ENCODE assay signal across 9 mouse cellular contexts in genomic region chr11:67855035-67855434, GRCm38 (mm10). TPM values are rescaled to one million over a fixed set of nuclear protein-coding genes. Genes with fewer than 3 reads are reported as not detected.
A peak's percentile ranks its signal among the peaks of the same experiment; 100 is the strongest.
DNase-seq lines count a peak whose midpoint lies in the region; ATAC-seq and TF ChIP-seq lines count a peak whose summit lies in the region.
"Had no signal": no experiment of that assay in that cellular context is flagged by ENCODE, and none has a peak within 500 bp of the region (broad histone marks: within the 10 kb centered on the region; RNA-seq: fewer than 3 reads in every experiment).

No protein-coding gene starts in this region.

- H3K9ac ChIP-seq in intestine, postnatal 0 days (ENCODE audit: low read depth, low read length), result no peak overlapping the region
- H3K9ac ChIP-seq in intestine, embryonic 16.5 days (ENCODE audit: low read depth, low read length), result no peak overlapping the region
- no peak overlapping the region for H3K9ac ChIP-seq in ES-Bruce4 (ENCODE audit: low read depth, poor library complexity, severe bottlenecking)
- H3K9ac ChIP-seq: limb, embryonic 15.5 days had no signal

- TF ChIP-seq EP300 in ES-Bruce4 (IDR thresholded peaks at IDR 0.05; ENCODE audit: insufficient read depth, low read depth, low read length), result no peak

- H3K27me3 ChIP-seq in intestine, postnatal 0 days (replicated peaks; ENCODE audit: control insufficient read depth, insufficient read depth, low read length), result no peaks in the 10 kb centered on the region
- H3K27me3 ChIP-seq in intestine, embryonic 16.5 days (replicated peaks; ENCODE audit: control insufficient read depth, insufficient read depth, low read length), result no peaks in the 10 kb centered on the region
- no peaks in the 10 kb centered on the region for H3K27me3 ChIP-seq in ES-Bruce4 (ENCODE audit: control insufficient read depth, insufficient read depth, low read length, poor library complexity, severe bottlenecking)
- H3K27me3 ChIP-seq: limb, embryonic 15.5 days had no signal

- peak; percentile 60 for DNase-seq in 3T3-L1 (ENCODE audit: low read depth, low spot score)
- peak; percentile 64 for DNase-seq in lung, postnatal 14 days
- DNase-seq in layer of hippocampus, postnatal 14 days (ENCODE audit: low spot score in 2 of 2), result no peak

- no peak overlapping the region for H3K4me2 ChIP-seq in intestine, postnatal 0 days (replicated peaks; ENCODE audit: low read depth)
- no peak overlapping the region for H3K4me2 ChIP-seq in intestine, embryonic 16.5 days (ENCODE audit: low read depth, low read length)
- H3K4me2 ChIP-seq: limb, embryonic 15.5 days had no signal

- no peak overlapping the region for H3K27ac ChIP-seq in intestine, postnatal 0 days (ENCODE audit: low read depth, low read length)
- no peak overlapping the region for H3K27ac ChIP-seq in intestine, embryonic 16.5 days (ENCODE audit: low read length)
- H3K27ac ChIP-seq in ES-Bruce4 (ENCODE audit: insufficient read depth, low read length), result no peak overlapping the region
- H3K27ac ChIP-seq in cortical plate, adult 2 months (ENCODE audit: insufficient read depth, low read length), result no peak overlapping the region
- H3K27ac ChIP-seq: limb, embryonic 15.5 days had no signal

- no peak for TF ChIP-seq POLR2A in ES-Bruce4 (IDR thresholded peaks at IDR 0.05; ENCODE audit: insufficient read depth, low read length)
- TF ChIP-seq POLR2A in cortical plate, adult 2 months (IDR thresholded peaks at IDR 0.05; ENCODE audit: extremely low read depth, insufficient read depth, low read length), result no peak

- no peak overlapping the region for H3K4me3 ChIP-seq in intestine, postnatal 0 days (ENCODE audit: low read depth, low read length)
- H3K4me3 ChIP-seq in intestine, embryonic 16.5 days (ENCODE audit: low read length), result no peak overlapping the region
- H3K4me3 ChIP-seq in ES-Bruce4 (ENCODE audit: low read depth, low read length), result no peak overlapping the region
- no peak overlapping the region for H3K4me3 ChIP-seq in cortical plate, adult 2 months (ENCODE audit: insufficient read depth, low read length)
- H3K4me3 ChIP-seq: erythroblast, embryonic 14.5 days; limb, embryonic 15.5 days had no signal

- H3K9me3 ChIP-seq in intestine, postnatal 0 days (ENCODE audit: control insufficient read depth), result no peaks in the 10 kb centered on the region
- H3K9me3 ChIP-seq in intestine, embryonic 16.5 days (ENCODE audit: control insufficient read depth, low read length), result no peaks in the 10 kb centered on the region
- H3K9me3 ChIP-seq in ES-Bruce4 (replicated peaks; ENCODE audit: control insufficient read depth, insufficient read depth, low read length, poor library complexity, severe bottlenecking), result no peaks in the 10 kb centered on the region
- H3K9me3 ChIP-seq: limb, embryonic 15.5 days had no signal

- no peaks in the 10 kb centered on the region for H3K4me1 ChIP-seq in intestine, postnatal 0 days (replicated peaks; ENCODE audit: control insufficient read depth, insufficient read depth, low read length)
- H3K4me1 ChIP-seq in intestine, embryonic 16.5 days (ENCODE audit: control insufficient read depth, insufficient read depth, low read length), result no peaks in the 10 kb centered on the region
- no peaks in the 10 kb centered on the region for H3K4me1 ChIP-seq in ES-Bruce4 (ENCODE audit: control insufficient read depth, insufficient read depth, low read length)
- H3K4me1 ChIP-seq in cortical plate, adult 2 months (ENCODE audit: control insufficient read depth, insufficient read depth, low read length), result no peaks in the 10 kb centered on the region

- no peak for ATAC-seq in intestine, postnatal 0 days
- no peak for ATAC-seq in intestine, embryonic 16.5 days

- 49% methylated on average over 2 of the region's 2 CpGs for WGBS in intestine, postnatal 0 days
- WGBS in intestine, embryonic 16.5 days, result 51% methylated on average over 2 of the region's 2 CpGs

- TF ChIP-seq CTCF in intestine, postnatal 0 days (IDR thresholded peaks at IDR 0.05; ENCODE audit: low read depth), result peak; percentile 78
- peak; percentile 51 for TF ChIP-seq CTCF in ES-Bruce4 (IDR thresholded peaks at IDR 0.05; ENCODE audit: low read depth, low read length)
- TF ChIP-seq CTCF in cortical plate, adult 2 months (IDR thresholded peaks at IDR 0.05; ENCODE audit: extremely low read depth, insufficient read depth, low read length), result peak; percentile 58

- peaks cover 13% of the 10 kb centered on the region for H3K36me3 ChIP-seq in intestine, postnatal 0 days (ENCODE audit: control insufficient read depth, insufficient read depth)
- H3K36me3 ChIP-seq in intestine, embryonic 16.5 days (ENCODE audit: control insufficient read depth, insufficient read depth, low read length), result no peaks in the 10 kb centered on the region; the same call in none of the 2 replicates
- H3K36me3 ChIP-seq in ES-Bruce4 (ENCODE audit: control insufficient read depth, insufficient read depth, low read length, poor library complexity, severe bottlenecking), result no peaks in the 10 kb centered on the region
- H3K36me3 ChIP-seq: limb, embryonic 15.5 days had no signal

RNA-seq across cellular contexts. Expression of gene Dhrs7c, which starts 57.0 kb away (rescaled TPM):
- polyA plus RNA-seq in intestine, postnatal 0 days (2015; fragmentation: Nextera tagmentation; extraction: Ambion mirVana), result not detected in 2 replicates
- polyA plus RNA-seq in intestine, embryonic 16.5 days (2015; fragmentation: Nextera tagmentation; extraction: Ambion mirVana), result 0.12 TPM in 1 of 2 replicates, not detected in the other
- polyA plus RNA-seq in ES-Bruce4 (2011; ENCODE audit: insufficient read depth, insufficient read length, low read depth, missing spikeins), result not detected in 2 replicates
- polyA plus RNA-seq in cortical plate, adult 2 months (2012; rRNA removed), result 0.13 and 0.15 TPM in 2 replicates
- 1 to 10 TPM in 1 of 2 experiments, under 1 TPM in 1; 0.48 to 1.5 TPM for total RNA-seq in layer of hippocampus, postnatal 14 days (2021)
- polyA plus RNA-seq: erythroblast, embryonic 14.5 days had no signal

Comparison
In these comparisons a context has a peak if more than half of its experiments do, and no peak if none do; other contexts are left out.
1. DNase-seq: peak in 3T3-L1 (single experiment) and lung, postnatal 14 days (single experiment); none in layer of hippocampus, postnatal 14 days (0 of 2).
2. Peak in every context shown above with its lines, with median percentiles within 50 percentile points of each other: CTCF ChIP-seq.